Mouse (Mus musculus): Measurements from ENCODE around the gene Syngr1. TPM values are rescaled to one million over a fixed set of nuclear protein-coding genes. Genes with fewer than 3 reads are reported as not detected.

Syngr1 gene
- polyA plus RNA-seq, 1 experiment from 2014 or later, result 10.3 TPM

GRCm38 (mm10) chr15:80101503-80101902 is 10.4 kb downstream of the Syngr1 start:
- Histone ChIP-seq H3K4me3 (ENCODE audit: low read depth, low read length) (no peak overlapping the region), H3K27ac (ENCODE audit: low read depth) (no peak overlapping the region), H3K27me3 (ENCODE audit: insufficient read depth, low read length) (no peaks in the 10 kb centered on the region), H3K36me3 (replicated peaks; ENCODE audit: insufficient read depth, low read length) (no peaks in the 10 kb centered on the region), H3K9me3 (ENCODE audit: low read length) (no peaks in the 10 kb centered on the region), H3K4me2 (ENCODE audit: low read depth, low read length) (no peak overlapping the region), H3K4me1 (ENCODE audit: insufficient read depth) (peaks cover 27% of the 10 kb centered on the region), H3K9ac (replicated peaks) (no peak overlapping the region)
- WGBS (ENCODE audit: insufficient replicate concordance), result 85% methylated on average over 6 of the region's 6 CpGs
- no peak for DNase-seq
- ATAC-seq, result no peak
- no peak for TF ChIP-seq CTCF (IDR thresholded peaks at IDR 0.05; ENCODE audit: low read depth)
- TF ChIP-seq EP300 (IDR thresholded peaks at IDR 0.05; ENCODE audit: low read depth), result no peak

DNA sequence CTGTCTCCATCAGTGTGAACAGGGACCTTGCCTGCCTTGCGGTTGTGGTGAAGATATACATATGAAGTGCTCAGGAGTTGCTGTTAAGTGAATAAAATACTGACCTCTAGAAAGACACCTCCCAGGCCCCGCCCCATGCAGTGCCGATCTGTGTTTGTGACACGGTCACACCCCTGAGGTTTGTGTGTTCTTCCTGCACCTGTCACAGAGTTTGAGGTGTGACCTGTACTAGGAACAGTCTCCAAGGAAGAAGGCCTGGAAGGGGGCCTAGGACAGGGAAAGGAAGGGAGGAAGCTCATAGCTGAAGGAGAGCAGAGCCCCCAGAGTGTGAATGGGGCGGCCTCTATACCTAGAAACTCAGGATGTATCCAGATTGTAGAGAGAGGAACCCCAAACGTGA is 11.4 kb downstream of the Syngr1 start:
- no peak overlapping the region for H3K4me3 ChIP-seq (ENCODE audit: low read depth, low read length)
- H3K36me3 ChIP-seq (replicated peaks; ENCODE audit: insufficient read depth, low read length), result no peaks in the 10 kb centered on the region
- DNase-seq (no peak), ATAC-seq (no peak)
- H3K4me1 ChIP-seq (ENCODE audit: insufficient read depth), result peaks cover 19% of the 10 kb centered on the region
- H3K27ac ChIP-seq (ENCODE audit: low read depth), result no peak overlapping the region
- H3K27me3 ChIP-seq (ENCODE audit: insufficient read depth, low read length), result no peaks in the 10 kb centered on the region
- H3K4me2 ChIP-seq (ENCODE audit: low read depth, low read length), result no peak overlapping the region
- TF ChIP-seq EP300 (IDR thresholded peaks at IDR 0.05; ENCODE audit: low read depth) (no peak), CTCF (IDR thresholded peaks at IDR 0.05; ENCODE audit: low read depth) (no peak)
- no peak overlapping the region for H3K9ac ChIP-seq (replicated peaks)
- H3K9me3 ChIP-seq (ENCODE audit: low read length), result no peaks in the 10 kb centered on the region
- WGBS (ENCODE audit: insufficient replicate concordance), result 64% methylated on average over 6 of the region's 6 CpGs

DNA sequence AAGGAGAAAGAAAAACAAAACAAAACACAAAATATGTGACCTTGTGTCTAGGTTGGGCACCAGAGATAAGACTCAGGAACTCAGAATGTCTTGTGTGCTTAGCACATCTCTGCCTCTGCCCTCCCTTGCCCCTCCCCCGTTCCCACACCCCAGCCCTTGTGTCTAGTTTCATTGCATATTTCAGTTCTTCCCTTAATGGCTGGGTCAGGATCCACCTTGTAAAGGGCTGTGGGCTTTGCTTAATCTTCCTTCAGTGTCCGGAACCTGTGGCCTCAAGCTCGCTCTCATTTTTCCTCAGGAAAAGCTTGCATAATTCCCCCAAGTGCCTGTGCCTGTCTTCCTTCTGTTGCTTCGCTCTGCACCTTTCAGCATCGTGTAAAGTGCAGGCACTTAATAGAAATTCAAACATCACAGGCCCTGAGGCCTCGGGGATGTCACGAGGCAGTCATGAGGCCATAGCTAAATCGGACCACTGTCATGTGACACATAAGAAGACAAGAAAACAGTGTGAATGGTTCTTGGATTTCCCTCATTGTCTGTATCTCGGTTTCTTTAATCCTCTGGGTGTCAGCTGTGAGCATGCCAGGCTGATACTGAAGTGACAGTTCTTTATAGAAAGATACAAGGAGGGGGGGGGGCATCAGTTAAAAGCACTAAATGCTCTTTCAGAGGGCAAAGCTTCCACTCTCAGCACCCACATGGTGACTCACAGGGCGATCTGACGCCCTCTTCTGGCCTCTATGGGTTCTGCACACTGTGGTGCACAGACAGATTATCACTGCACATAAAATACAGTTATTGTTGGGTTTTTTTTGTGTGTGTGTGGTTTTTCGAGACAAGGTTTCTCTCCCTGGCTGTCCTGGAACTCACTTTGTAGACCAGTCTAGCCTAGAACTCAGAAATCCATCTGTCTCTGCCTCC is 14.6 kb downstream of the Syngr1 start:
- Histone ChIP-seq H3K9ac (replicated peaks) (no peak overlapping the region), H3K36me3 (replicated peaks; ENCODE audit: insufficient read depth, low read length) (no peaks in the 10 kb centered on the region), H3K9me3 (ENCODE audit: low read length) (no peaks in the 10 kb centered on the region), H3K4me3 (ENCODE audit: low read depth, low read length) (no peak overlapping the region), H3K4me1 (ENCODE audit: insufficient read depth) (peaks cover 7% of the 10 kb centered on the region; the same call in 1 of the 2 replicates), H3K27me3 (ENCODE audit: insufficient read depth, low read length) (no peaks in the 10 kb centered on the region), H3K4me2 (ENCODE audit: low read depth, low read length) (no peak overlapping the region), H3K27ac (ENCODE audit: low read depth) (no peak overlapping the region)
- 60% methylated on average over 12 of the region's 12 CpGs for WGBS (ENCODE audit: insufficient replicate concordance)
- DNase-seq (no peak), ATAC-seq (no peak)
- TF ChIP-seq EP300 (IDR thresholded peaks at IDR 0.05; ENCODE audit: low read depth) (no peak), CTCF (IDR thresholded peaks at IDR 0.05; ENCODE audit: low read depth) (peak; percentile 50)

GRCm38 (mm10) chr15:80107143-80107542 is 16.0 kb downstream of the Syngr1 start:
- DNase-seq (no peak), ATAC-seq (no peak)
- TF ChIP-seq EP300 (IDR thresholded peaks at IDR 0.05; ENCODE audit: low read depth), result no peak
- no peak for TF ChIP-seq CTCF (IDR thresholded peaks at IDR 0.05; ENCODE audit: low read depth)
- no peak overlapping the region for H3K9ac ChIP-seq (replicated peaks)
- H3K4me1 ChIP-seq (ENCODE audit: insufficient read depth), result peaks cover 7% of the 10 kb centered on the region; the same call in 1 of the 2 replicates
- 91% methylated on average over 8 of the region's 8 CpGs for WGBS (ENCODE audit: insufficient replicate concordance)
- no peak overlapping the region for H3K4me3 ChIP-seq (ENCODE audit: low read depth, low read length)
- no peaks in the 10 kb centered on the region for H3K36me3 ChIP-seq (replicated peaks; ENCODE audit: insufficient read depth, low read length)
- H3K4me2 ChIP-seq (ENCODE audit: low read depth, low read length), result no peak overlapping the region
- no peaks in the 10 kb centered on the region for H3K27me3 ChIP-seq (ENCODE audit: insufficient read depth, low read length)
- H3K9me3 ChIP-seq (ENCODE audit: low read length), result no peaks in the 10 kb centered on the region
- H3K27ac ChIP-seq (ENCODE audit: low read depth), result no peak overlapping the region

DNA sequence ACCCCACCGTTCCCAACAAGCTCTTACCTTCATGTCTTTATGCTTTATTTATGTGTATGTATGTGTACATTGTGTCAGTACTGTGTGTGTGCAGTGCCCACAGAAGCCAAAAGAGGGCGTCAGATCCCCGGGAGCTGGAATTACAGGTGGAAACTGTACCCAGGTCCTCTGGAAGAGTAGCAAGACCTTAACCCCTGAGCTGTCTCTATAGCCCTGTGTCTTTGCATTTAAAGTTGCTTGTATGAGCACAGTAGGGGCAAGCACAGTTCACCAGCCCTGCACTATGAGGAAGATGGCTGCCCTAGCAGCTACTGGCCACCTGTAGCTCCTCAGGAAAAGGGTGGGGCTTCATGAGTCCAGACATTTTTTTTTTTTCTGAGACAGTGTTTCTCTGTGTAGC is 16.4 kb downstream of the Syngr1 start:
- TF ChIP-seq CTCF (IDR thresholded peaks at IDR 0.05; ENCODE audit: low read depth), result peak; percentile 33; the same call in 1 of the 2 replicates
- no peak for TF ChIP-seq EP300 (IDR thresholded peaks at IDR 0.05; ENCODE audit: low read depth)
- H3K27ac ChIP-seq (ENCODE audit: low read depth), result no peak overlapping the region

GRCm38 (mm10) chr15:80111436-80111835 is 20.3 kb downstream of the Syngr1 start:
- TF ChIP-seq EP300 (IDR thresholded peaks at IDR 0.05; ENCODE audit: low read depth), result no peak
- no peak overlapping the region for H3K4me3 ChIP-seq (ENCODE audit: low read depth, low read length)
- H3K4me1 ChIP-seq (ENCODE audit: insufficient read depth), result no peaks in the 10 kb centered on the region
- DNase-seq (no peak), ATAC-seq (no peak)
- H3K27me3 ChIP-seq (ENCODE audit: insufficient read depth, low read length), result no peaks in the 10 kb centered on the region
- H3K36me3 ChIP-seq (replicated peaks; ENCODE audit: insufficient read depth, low read length), result no peaks in the 10 kb centered on the region
- H3K9me3 ChIP-seq (ENCODE audit: low read length), result no peaks in the 10 kb centered on the region
- no peak overlapping the region for H3K9ac ChIP-seq (replicated peaks)
- no peak overlapping the region for H3K4me2 ChIP-seq (ENCODE audit: low read depth, low read length)
- WGBS (ENCODE audit: insufficient replicate concordance), result 71% methylated on average over 12 of the region's 12 CpGs
- H3K27ac ChIP-seq (ENCODE audit: low read depth), result no peak overlapping the region

More for the DNA sequence above, 16.4 kb downstream of the Syngr1 start:
- Histone ChIP-seq H3K4me1 (ENCODE audit: insufficient read depth) (peaks cover 7% of the 10 kb centered on the region; the same call in 1 of the 2 replicates), H3K4me3 (ENCODE audit: low read depth, low read length) (no peak overlapping the region), H3K4me2 (ENCODE audit: low read depth, low read length) (no peak overlapping the region), H3K9me3 (ENCODE audit: low read length) (no peaks in the 10 kb centered on the region), H3K36me3 (replicated peaks; ENCODE audit: insufficient read depth, low read length) (no peaks in the 10 kb centered on the region), H3K27me3 (ENCODE audit: insufficient read depth, low read length) (no peaks in the 10 kb centered on the region), H3K9ac (replicated peaks) (no peak overlapping the region)
- no peak for DNase-seq
- no peak for ATAC-seq
- 77% methylated on average over 3 of the region's 3 CpGs for whole genome bisulfite sequencing (ENCODE audit: insufficient replicate concordance)

All from liver, postnatal 0 days (tissue).